Comparison of ENCODE assay signal across 13 mouse cellular contexts in the genomic region with DNA sequence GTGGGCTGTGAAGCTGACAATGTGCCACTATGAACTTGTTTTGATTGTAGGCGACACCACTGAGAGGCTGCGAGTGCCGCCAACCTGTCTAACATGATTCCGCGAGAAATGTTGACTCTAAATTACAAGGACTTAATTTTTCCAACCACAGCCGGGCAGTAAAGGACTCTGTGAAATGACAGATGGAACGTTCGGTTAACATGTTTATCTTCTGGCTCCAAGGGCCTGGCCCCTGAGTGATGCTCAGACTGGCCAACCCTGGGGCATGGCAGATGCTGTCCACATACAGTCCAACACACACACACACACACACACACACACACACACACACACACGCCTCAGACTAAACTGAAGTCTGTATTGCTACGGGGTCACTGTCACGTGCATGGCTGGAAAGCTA.
"Had no signal": no experiment of that assay in that cellular context is flagged by ENCODE, and none has a peak within 500 bp of the region (broad histone marks: within the 10 kb centered on the region; RNA-seq: fewer than 3 reads in every experiment).

No protein-coding gene starts in this region.

- H3K9ac ChIP-seq: limb, embryonic 12.5 days; liver, embryonic 12.5 days; liver, embryonic 15.5 days had no signal

- DNase-seq: kidney, adult 18-20 months; kidney, adult 9 months; kidney, postnatal 14 days; kidney, postnatal 4 days; liver; midbrain, embryonic 14.5 days; thymus, adult 18-20 months; thymus, postnatal 36 days had no signal

- H3K4me3 ChIP-seq: limb, embryonic 12.5 days; liver, embryonic 12.5 days; liver, embryonic 15.5 days had no signal

- H3K9me3 ChIP-seq: limb, embryonic 12.5 days; liver, embryonic 12.5 days; liver, embryonic 15.5 days had no signal

- ATAC-seq: intestine, embryonic 16.5 days; liver, embryonic 12.5 days had no signal

- H3K27ac ChIP-seq: limb, embryonic 12.5 days; liver, embryonic 12.5 days; liver, embryonic 15.5 days had no signal

- H3K4me2 ChIP-seq: limb, embryonic 12.5 days; liver, embryonic 12.5 days; liver, embryonic 15.5 days; midbrain, embryonic 11.5 days had no signal

- H3K27me3 ChIP-seq: limb, embryonic 12.5 days; liver, embryonic 12.5 days; liver, embryonic 15.5 days had no signal

- H3K4me1 ChIP-seq: liver, embryonic 12.5 days; liver, embryonic 15.5 days had no signal

- H3K36me3 ChIP-seq: limb, embryonic 12.5 days; liver, embryonic 12.5 days; liver, embryonic 15.5 days had no signal
